Mouse (Mus musculus) heart, postnatal 10 days (tissue): ENCODE measurements around the gene Rnpepl1. TPM values are rescaled to one million over a fixed set of nuclear protein-coding genes. Genes with fewer than 3 reads are reported as not detected.

Source experiments
- DNase-seq, 2 experiments: peaks; one replicate each; pipeline ENCODE4 v3.0.0; 2021
- intact Hi-C: fragments of 180-260 bp; cut with DNase I; formaldehyde crosslinking; loops from one replicate; pipeline ENCODE4 v1.15.1; 2025
- total RNA-seq, 2 experiments: library from RNA; stranded (reverse); gene quantifications; 2 replicates each; pipeline ENCODE4 v1.2.3; 2021

Gene Rnpepl1
- total RNA-seq: 10 to 100 TPM; 77.3 to 79.2 TPM

- intact Hi-C loops: loop anchor here (2.0 kb wide), 1 partner anchor 22 kb away; no protein-coding TSS in a partner anchor
- peak; percentile 80 to 82 for DNase-seq
These were observed at the start of gene Rnpepl1 for GRCm38 (mm10) chr1:92910239-92910885. TSS of gene Rnpepl1 (plus strand) at chr1:92910783.

- intact Hi-C loops: no loop called here
- no peak for DNase-seq
These were observed 49.1 kb upstream of the Rnpepl1 start for GRCm38 (mm10) chr1:92861503-92861902.

- intact Hi-C loops: no loop called here
These were observed 47.3 kb upstream of the Rnpepl1 start for GRCm38 (mm10) chr1:92863268-92863667.

GRCm38 (mm10) chr1:92866170-92866569, 44.4 kb upstream of the Rnpepl1 start:
- DNase-seq: no peak
- intact Hi-C loops: no loop called here

More at GRCm38 (mm10) chr1:92863268-92863667, 47.3 kb upstream of the Rnpepl1 start:
- DNase-seq: no peak

GRCm38 (mm10) chr1:92869985-92870384, 40.6 kb upstream of the Rnpepl1 start:
- intact Hi-C loops: no loop called here
- DNase-seq: no peak

- intact Hi-C loops: no loop called here
- DNase-seq: no peak
These were observed 37.9 kb upstream of the Rnpepl1 start for GRCm38 (mm10) chr1:92872666-92873065.

- intact Hi-C loops: no loop called here
- DNase-seq: no peak
These were observed 36.6 kb upstream of the Rnpepl1 start for GRCm38 (mm10) chr1:92874011-92874410.

GRCm38 (mm10) chr1:92875360-92876111, 35.0 kb upstream of the Rnpepl1 start:
- DNase-seq: no peak
- intact Hi-C loops: no loop called here

- DNase-seq: no peak
- intact Hi-C loops: no loop called here
These were observed 33.1 kb upstream of the Rnpepl1 start for GRCm38 (mm10) chr1:92877431-92877978.

GRCm38 (mm10) chr1:92878066-92878741, 32.4 kb upstream of the Rnpepl1 start:
- intact Hi-C loops: no loop called here
- DNase-seq: no peak

GRCm38 (mm10) chr1:92879266-92879665, 31.3 kb upstream of the Rnpepl1 start:
- intact Hi-C loops: no loop called here
- DNase-seq: no peak

- intact Hi-C loops: no loop called here
- no peak for DNase-seq
These were observed 30.5 kb upstream of the Rnpepl1 start for GRCm38 (mm10) chr1:92880101-92880500.

GRCm38 (mm10) chr1:92881982-92882381, 28.6 kb upstream of the Rnpepl1 start:
- no peak for DNase-seq
- intact Hi-C loops: no loop called here

- no peak for DNase-seq
- intact Hi-C loops: no loop called here
These were observed 21.5 kb upstream of the Rnpepl1 start for GRCm38 (mm10) chr1:92888901-92889655.

- intact Hi-C loops: no loop called here
- no peak for DNase-seq
These were observed 17.8 kb upstream of the Rnpepl1 start for GRCm38 (mm10) chr1:92892791-92893190.

GRCm38 (mm10) chr1:92893896-92894295, 16.7 kb upstream of the Rnpepl1 start:
- intact Hi-C loops: no loop called here

GRCm38 (mm10) chr1:92895089-92895488, 15.5 kb upstream of the Rnpepl1 start:
- DNase-seq: peak; percentile 80 to 85
- intact Hi-C loops: loop anchor here (5.0 kb wide), 2 partner anchors 53 to 248 kb away; partner anchors contain the start of gene Otos

More at GRCm38 (mm10) chr1:92893896-92894295, 16.7 kb upstream of the Rnpepl1 start:
- DNase-seq: no peak

- DNase-seq: peak; percentile 61 to 65
- intact Hi-C loops: no loop called here
These were observed 7.8 kb upstream of the Rnpepl1 start, which contains the start of gene Ankmy1 for GRCm38 (mm10) chr1:92902786-92903185. TSS of gene Ankmy1 (minus strand) at chr1:92902906.

- no peak for DNase-seq
- intact Hi-C loops: no loop called here
These were observed 7.0 kb upstream of the Rnpepl1 start for GRCm38 (mm10) chr1:92903627-92904026.

GRCm38 (mm10) chr1:92905703-92906310, 4.8 kb upstream of the Rnpepl1 start:
- DNase-seq: no peak
- intact Hi-C loops: loop anchor here (2.0 kb wide), 1 partner anchor 207 kb away; no protein-coding TSS in a partner anchor
